Mouse (Mus musculus): ENCODE measurements at regions not wholly inside any gene's neighbourhood (a gene's known extent, or its start where the extent isn't known, plus 50 kb on each side); places are given as distances from the start of the nearest gene placed in this dataset.

DNA sequence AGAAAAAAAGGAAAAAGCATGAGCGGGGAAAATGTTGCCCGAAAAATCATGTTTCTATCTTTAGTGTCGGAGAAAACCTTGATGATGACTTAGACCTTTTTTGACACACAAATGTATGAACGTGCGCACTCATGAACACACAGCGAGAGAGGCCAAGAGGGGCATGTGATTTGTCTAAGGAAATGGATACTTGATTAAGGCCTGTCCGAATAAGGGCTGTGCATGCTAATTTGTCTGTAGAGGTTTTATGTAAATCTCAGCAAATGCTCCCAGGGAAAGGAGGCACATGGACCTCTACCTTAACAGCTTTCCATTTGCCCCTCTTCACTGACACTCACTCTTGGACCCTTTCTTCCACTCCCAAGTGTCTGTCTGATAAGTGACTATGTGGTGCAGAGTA, 182.5 kb upstream of the Rgma start:
- no peak for TF ChIP-seq CTCF (IDR thresholded peaks at IDR 0.05; ENCODE audit: borderline replicate concordance, extremely low read depth, insufficient read depth, insufficient read length)
- no peak for TF ChIP-seq POLR2A (IDR thresholded peaks at IDR 0.05; ENCODE audit: borderline replicate concordance, extremely low read depth, insufficient read depth, insufficient read length, poor library complexity, severe bottlenecking)

Measured in brain, embryonic 14.5 days (tissue).